In the genomic region with DNA sequence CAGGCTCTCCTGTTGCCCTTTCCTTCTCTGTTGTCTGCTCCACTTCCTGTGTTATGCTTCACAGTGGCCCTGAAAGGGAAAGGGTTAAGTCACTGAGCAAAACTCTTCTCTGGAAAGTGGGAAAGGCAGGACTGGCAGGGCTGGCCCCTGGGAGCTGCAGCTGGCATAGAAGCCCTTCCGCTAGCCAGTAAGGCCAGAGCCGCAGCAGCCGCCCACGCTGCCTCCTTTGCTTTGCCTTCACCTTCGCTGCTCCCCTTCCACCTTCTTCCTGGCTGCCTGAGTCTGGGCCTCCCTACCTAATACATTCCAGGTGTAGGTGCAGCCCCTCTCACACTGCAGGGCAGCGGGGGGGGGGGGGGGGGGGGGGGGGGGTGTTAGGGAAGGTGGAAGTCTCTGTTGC, we compare ENCODE assay signal across 9 mouse cellular contexts. TPM values are rescaled to one million over a fixed set of nuclear protein-coding genes. Genes with fewer than 3 reads are reported as not detected.
A peak's percentile ranks its signal among the peaks of the same experiment; 100 is the strongest.
DNase-seq lines count a peak whose midpoint lies in the region; ATAC-seq and TF ChIP-seq lines count a peak whose summit lies in the region.
"Had no signal": no experiment of that assay in that cellular context is flagged by ENCODE, and none has a peak within 500 bp of the region (broad histone marks: within the 10 kb centered on the region; RNA-seq: fewer than 3 reads in every experiment).

No protein-coding gene starts in this region.

- intact Hi-C loops in gastrocnemius, postnatal 14 days (cut with DNase I; ENCODE audit: low total_unique reads): no loop called here

- H3K27me3 ChIP-seq in kidney, postnatal 0 days (ENCODE audit: insufficient read depth, low read length): no peaks in the 10 kb centered on the region
- H3K27me3 ChIP-seq in limb, embryonic 13.5 days: peaks cover 7% of the 10 kb centered on the region; the same call in 1 of the 2 replicates

- H3K36me3 ChIP-seq in kidney, postnatal 0 days (ENCODE audit: insufficient read depth, low read length): no peaks in the 10 kb centered on the region
- H3K36me3 ChIP-seq in limb, embryonic 13.5 days: peaks cover 2% of the 10 kb centered on the region; the same call in 1 of the 2 replicates

- H3K27ac ChIP-seq in kidney, postnatal 0 days: peak overlapping the region; percentile 13; the same call in 1 of the 2 replicates
- peak overlapping the region; percentile 63; the same call in 1 of the 2 replicates for H3K27ac ChIP-seq in limb, embryonic 13.5 days

- H3K9ac ChIP-seq in kidney, postnatal 0 days (ENCODE audit: low read depth, low read length): no peak overlapping the region
- peak overlapping the region; percentile 8; the same call in 1 of the 2 replicates for H3K9ac ChIP-seq in limb, embryonic 13.5 days

- WGBS in kidney, postnatal 0 days: 69% methylated on average over 5 of the region's 6 CpGs
- no CpG with 5 or more reads among the region's 6 CpGs for WGBS in limb, embryonic 13.5 days

- peak; percentile 50; the same call in 1 of the 2 replicates for ATAC-seq in kidney, postnatal 0 days (replicated peaks; ENCODE audit: low FRiP score, low read depth)
- peak; percentile 69 for ATAC-seq in limb, embryonic 13.5 days (ENCODE audit: low FRiP score, low read depth)

- 0 out of 2 replicates have a peak overlapping the region, but pooled peaks have one; percentile 18 for H3K4me2 ChIP-seq in kidney, postnatal 0 days (ENCODE audit: low read length)
- H3K4me2 ChIP-seq in limb, embryonic 13.5 days (replicated peaks): peak overlapping the region; percentile 48

- no peak overlapping the region for H3K4me3 ChIP-seq in kidney, postnatal 0 days (replicated peaks; ENCODE audit: low read depth, low read length)
- H3K4me3 ChIP-seq in limb, embryonic 13.5 days: peak overlapping the region; percentile 15; the same call in 1 of the 2 replicates
- H3K4me3 ChIP-seq: megakaryocyte, embryonic 14.5 days had no signal

- TF ChIP-seq CTCF in kidney, postnatal 0 days (IDR thresholded peaks at IDR 0.05; ENCODE audit: low read depth): no peak

- peak; percentile 32 for DNase-seq in gastrocnemius, postnatal 14 days
- DNase-seq in gastrocnemius, adult 18-20 months (ENCODE audit: low spot score): no peak
- peak; percentile 27 for DNase-seq in kidney, postnatal 0 days (ENCODE audit: low spot score)
- DNase-seq in kidney, adult 11 months: no peak
- peak; percentile 12 for DNase-seq in adipocyte (ENCODE audit: low spot score)
- DNase-seq in spleen, postnatal 14 days (ENCODE audit: low spot score in 2 of 2): no peak
- no peak for DNase-seq in left cerebral cortex, adult 8-10 months (ENCODE audit: low spot score in 2 of 2)

- H3K9me3 ChIP-seq in kidney, postnatal 0 days (replicated peaks; ENCODE audit: low read length): no peaks in the 10 kb centered on the region
- H3K9me3 ChIP-seq in limb, embryonic 13.5 days: no peaks in the 10 kb centered on the region
- H3K9me3 ChIP-seq: megakaryocyte, embryonic 14.5 days had no signal

- H3K4me1 ChIP-seq in kidney, postnatal 0 days (replicated peaks; ENCODE audit: insufficient read depth, low read length): no peaks in the 10 kb centered on the region
- peaks cover 31% of the 10 kb centered on the region for H3K4me1 ChIP-seq in limb, embryonic 13.5 days

RNA-seq across cellular contexts. Expression of a gene that starts 8.5 kb away (rescaled TPM):
- 1 to 10 TPM; 4.7 to 5.6 TPM for total RNA-seq in gastrocnemius, postnatal 14 days (2021)
- total RNA-seq in gastrocnemius, adult 18-20 months (2021): 1 to 10 TPM; 2.0 to 2.3 TPM
- 8.7 and 9.7 TPM in 2 replicates for polyA plus RNA-seq in kidney, postnatal 0 days (2015; fragmentation: Nextera tagmentation; extraction: Ambion mirVana)
- polyA plus RNA-seq in limb, embryonic 13.5 days (2015; fragmentation: Nextera tagmentation; extraction: Ambion mirVana): 15.5 and 16.3 TPM in 2 replicates
- total RNA-seq in left cerebral cortex, adult 8-10 months (2022): 10 to 100 TPM; 15.6 to 18.7 (median 16.9) TPM

RNA-seq across cellular contexts. Expression of a gene that starts 37.4 kb away (rescaled TPM):
- total RNA-seq in gastrocnemius, postnatal 14 days (2021): 10 to 100 TPM; 32.9 to 35.0 TPM
- total RNA-seq in gastrocnemius, adult 18-20 months (2021): 10 to 100 TPM; 37.3 to 42.7 TPM
- polyA plus RNA-seq in kidney, postnatal 0 days (2015; fragmentation: Nextera tagmentation; extraction: Ambion mirVana): 22.0 and 22.1 TPM in 2 replicates
- 26.4 and 26.5 TPM in 2 replicates for polyA plus RNA-seq in limb, embryonic 13.5 days (2015; fragmentation: Nextera tagmentation; extraction: Ambion mirVana)
- 100 to 1,000 TPM; 204 to 216 (median 206) TPM for total RNA-seq in left cerebral cortex, adult 8-10 months (2022)

RNA-seq across cellular contexts. Expression of a gene that starts 41.9 kb away (rescaled TPM):
- 1 to 10 TPM; 8.7 to 9.7 TPM for total RNA-seq in gastrocnemius, postnatal 14 days (2021)
- 1 to 10 TPM; 7.7 to 8.6 TPM for total RNA-seq in gastrocnemius, adult 18-20 months (2021)
- 30.8 and 33.7 TPM in 2 replicates for polyA plus RNA-seq in kidney, postnatal 0 days (2015; fragmentation: Nextera tagmentation; extraction: Ambion mirVana)
- 43.0 and 44.8 TPM in 2 replicates for polyA plus RNA-seq in limb, embryonic 13.5 days (2015; fragmentation: Nextera tagmentation; extraction: Ambion mirVana)
- 100 to 1,000 TPM in 1 of 4 experiments, 10 to 100 TPM in 3; 85.8 to 104 (median 93.2) TPM for total RNA-seq in left cerebral cortex, adult 8-10 months (2022)

Comparison
In these comparisons a context has a peak if more than half of its experiments do, and no peak if none do; other contexts are left out.
1. DNase-seq: peak in gastrocnemius, postnatal 14 days (single experiment), kidney, postnatal 0 days (single experiment) and adipocyte (single experiment); none in gastrocnemius, adult 18-20 months (single experiment), kidney, adult 11 months (single experiment), spleen, postnatal 14 days (0 of 2) and left cerebral cortex, adult 8-10 months (0 of 2).
2. RNA of a gene that starts 37.4 kb away (total RNA-seq): 204 to 216 TPM in left cerebral cortex, adult 8-10 months; 37.3 to 42.7 TPM in gastrocnemius, adult 18-20 months and 32.9 to 35.0 TPM in gastrocnemius, postnatal 14 days; every median in the first group is over 4 times any median in the second.
3. RNA of a gene that starts 41.9 kb away (total RNA-seq): 85.8 to 104 TPM in left cerebral cortex, adult 8-10 months; 8.7 to 9.7 TPM in gastrocnemius, postnatal 14 days and 7.7 to 8.6 TPM in gastrocnemius, adult 18-20 months; every median in the first group is over 4 times any median in the second.